Mouse (Mus musculus) kidney, postnatal 14 days (tissue): ENCODE measurements at regions not wholly inside any gene's neighbourhood (a gene's known extent, or its start where the extent isn't known, plus 50 kb on each side); places are given as distances from the start of the nearest gene placed in this dataset.

Experiments
- DNase-seq: peaks from one replicate; pipeline ENCODE4 v3.0.0; 2022; ENCODE audit warnings: mixed read lengths

DNA sequence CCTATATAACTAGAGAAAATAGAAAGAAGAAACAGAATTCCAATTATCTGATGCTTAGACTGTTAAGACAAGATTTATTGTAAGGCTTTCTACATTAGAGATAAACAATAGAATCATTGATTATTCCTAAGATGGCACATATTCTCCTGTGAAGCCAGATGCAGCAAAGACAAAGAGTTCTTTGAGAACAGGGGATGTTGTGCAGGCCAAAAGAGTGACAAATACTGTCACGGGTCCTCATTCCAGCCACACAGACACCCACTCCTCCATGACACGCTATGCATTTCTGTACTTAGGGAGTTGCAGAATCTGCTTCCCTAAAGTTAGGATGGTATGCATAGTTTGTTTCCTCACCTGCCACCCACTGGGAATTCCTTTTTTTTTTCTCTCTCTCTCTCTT lies 245.2 kb downstream of the Sv2b start:
- no peak for DNase-seq

DNA sequence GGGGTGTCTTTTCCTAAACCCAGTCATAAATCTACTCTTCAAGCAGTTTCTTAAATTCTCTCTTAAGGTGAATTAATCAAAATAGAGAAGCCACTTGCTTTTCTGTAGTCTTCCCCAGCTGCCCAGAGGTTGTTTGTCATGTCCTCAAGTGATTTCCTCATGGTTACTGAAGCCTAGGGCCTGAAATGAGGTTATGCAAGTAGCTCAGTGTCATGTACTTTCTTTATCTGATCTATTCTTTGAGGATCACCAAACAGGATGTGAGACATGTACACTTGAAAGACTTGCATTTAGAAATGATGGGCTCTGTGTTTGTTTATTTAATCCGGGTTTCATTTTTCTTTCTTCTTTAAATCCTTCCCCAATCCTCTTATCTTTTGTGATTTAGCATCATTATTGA lies 258.8 kb downstream of the Sv2b start:
- no peak for DNase-seq

DNA sequence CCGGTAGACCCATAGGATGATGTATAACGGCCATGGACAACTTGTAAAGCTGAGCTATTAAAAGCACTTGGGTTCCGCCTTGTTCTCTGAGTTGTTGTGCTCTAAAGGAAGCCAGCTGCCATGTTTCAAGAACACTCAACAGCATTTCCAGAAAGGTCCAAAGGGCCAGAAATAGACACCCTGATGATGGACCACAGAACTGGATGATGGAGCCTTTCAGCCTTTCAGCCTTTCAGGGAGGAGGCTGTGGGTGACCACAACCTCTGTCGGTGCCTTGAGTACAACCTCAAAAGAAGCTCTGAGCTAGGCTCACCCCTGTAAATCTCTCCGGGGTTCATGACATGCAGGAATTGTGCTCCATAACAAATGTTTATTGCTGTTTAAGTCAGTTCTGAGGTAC lies 259.3 kb downstream of the Sv2b start:
- DNase-seq, result peak; percentile 1

DNA sequence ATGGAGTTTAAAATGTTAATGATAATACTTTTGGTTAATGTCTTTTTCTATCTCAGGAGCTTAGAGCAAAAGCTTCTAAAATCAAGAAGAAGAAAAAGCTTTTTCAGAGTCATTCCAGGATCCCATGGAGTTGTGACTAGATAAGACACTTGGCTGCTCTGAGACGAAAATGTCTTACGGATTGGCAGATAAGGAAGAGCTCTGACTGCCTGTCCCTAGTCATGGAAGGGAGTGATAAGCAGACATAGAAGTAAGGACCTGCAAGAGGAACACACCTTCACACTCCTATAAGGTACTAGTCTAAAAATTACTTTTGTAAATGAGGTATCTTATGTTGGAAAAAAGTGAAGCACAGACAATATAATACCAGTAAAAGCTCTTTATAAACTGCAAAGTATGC lies 260.2 kb downstream of the Sv2b start:
- no peak for DNase-seq

- no peak for DNase-seq
Observed at GRCm38 (mm10) chr7:75047827-75048226, 261.2 kb downstream of the Sv2b start.

DNA sequence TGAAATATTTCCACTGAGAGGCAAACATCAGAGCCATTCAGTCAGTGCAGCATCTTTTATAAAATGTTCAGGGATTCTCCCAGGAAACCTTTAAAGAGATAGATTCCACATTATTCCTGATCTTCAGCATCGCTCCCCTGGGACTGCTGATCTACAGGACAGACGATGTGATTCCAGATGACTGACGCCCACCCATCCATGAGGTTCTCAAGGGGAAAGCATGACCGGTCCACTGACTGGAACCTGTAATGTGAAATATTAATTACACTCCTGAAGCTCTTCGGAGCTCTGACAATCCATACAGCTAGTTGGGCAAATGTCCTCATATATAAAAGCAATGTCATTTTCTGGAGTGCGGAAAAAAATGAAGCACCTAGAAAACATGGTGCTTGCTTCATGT lies 268.2 kb downstream of the Sv2b start:
- no peak for DNase-seq

GRCm38 (mm10) chr7:75026191-75026590 lies 282.9 kb downstream of the Sv2b start:
- no peak for DNase-seq

GRCm38 (mm10) chr7:75021966-75022365 lies 287.1 kb downstream of the Sv2b start:
- DNase-seq, result no peak

DNA sequence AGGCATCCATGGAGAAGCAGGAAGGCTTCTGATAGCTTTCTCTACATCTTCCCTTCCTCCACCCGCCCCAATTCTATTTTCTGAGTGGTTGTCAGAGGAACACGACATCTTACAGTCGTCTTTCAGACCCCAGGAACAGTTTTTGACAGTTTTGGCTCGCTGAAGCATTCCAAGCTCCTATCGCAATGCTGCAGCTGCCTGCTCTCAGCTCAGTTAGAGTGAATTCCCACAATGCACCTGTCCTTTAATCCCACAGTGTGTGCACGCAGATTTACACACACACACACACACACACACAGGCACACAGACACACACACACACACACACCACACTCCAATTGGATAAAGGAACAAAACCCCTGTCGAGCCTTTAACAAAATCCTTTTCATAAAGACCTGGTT lies 290.4 kb downstream of the Sv2b start:
- DNase-seq, result peak; percentile 2

DNA sequence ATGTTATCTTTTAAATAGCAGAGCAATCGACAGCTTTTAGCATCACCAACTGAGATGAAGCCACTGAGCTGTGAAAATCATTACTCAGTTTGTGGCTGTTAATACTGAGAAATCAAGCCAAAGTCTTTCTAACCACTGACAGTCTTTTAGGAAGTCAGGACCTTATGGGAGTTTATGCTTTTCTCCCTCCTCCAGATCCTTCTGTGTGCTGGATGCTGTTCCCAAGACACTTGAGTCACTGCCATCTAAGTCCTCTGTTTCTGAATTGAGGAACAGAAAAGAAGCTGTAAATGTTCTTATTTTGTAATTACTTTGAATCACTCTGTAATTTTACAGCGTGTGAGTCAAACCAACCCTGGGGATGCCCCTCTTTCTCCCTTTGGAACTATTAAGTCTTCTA lies 300.6 kb downstream of the Sv2b start:
- no peak for DNase-seq

- DNase-seq, result peak; percentile 9
Observed at GRCm38 (mm10) chr7:74990198-74990597, 318.9 kb downstream of the Sv2b start.

DNA sequence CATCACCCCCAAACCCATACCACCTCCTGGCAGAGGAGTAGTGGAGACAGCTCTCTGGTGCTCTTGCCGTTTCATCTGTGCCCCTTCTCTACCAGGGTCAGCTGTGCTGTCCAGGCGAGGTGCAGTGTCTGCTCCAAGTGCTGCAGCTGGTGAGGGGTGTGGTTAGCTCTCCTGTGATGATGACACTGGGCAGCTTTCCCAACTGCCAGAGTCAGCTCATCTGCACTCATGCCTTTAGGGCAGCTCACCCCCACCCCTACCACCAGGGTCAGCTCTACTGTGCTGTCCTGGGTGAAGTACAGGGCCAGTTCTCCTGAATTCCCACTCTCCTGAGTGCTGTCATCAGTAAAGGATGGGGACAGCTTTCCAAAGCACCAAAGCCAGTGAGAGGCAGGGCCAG lies 329.6 kb downstream of the Sv2b start:
- DNase-seq, result no peak

DNA sequence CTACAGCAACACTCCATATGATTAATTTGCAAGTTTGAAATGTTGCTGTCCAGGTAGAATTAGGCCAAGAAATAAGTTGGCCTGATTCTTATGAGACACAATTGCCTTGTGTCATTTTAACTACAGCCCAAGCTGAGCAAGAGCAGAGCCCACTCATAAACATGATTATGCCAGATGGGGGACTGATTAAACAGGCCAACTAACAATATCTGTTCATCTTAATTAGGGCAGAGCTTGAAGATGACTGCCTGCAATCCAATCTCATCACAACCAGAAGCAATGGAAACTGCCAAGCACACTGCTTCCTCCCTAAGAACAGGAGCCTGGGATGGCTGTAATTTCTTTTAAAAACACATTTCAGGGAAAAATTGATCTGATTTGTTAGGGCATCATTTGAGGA lies 333.1 kb downstream of the Sv2b start:
- DNase-seq, result no peak

DNA sequence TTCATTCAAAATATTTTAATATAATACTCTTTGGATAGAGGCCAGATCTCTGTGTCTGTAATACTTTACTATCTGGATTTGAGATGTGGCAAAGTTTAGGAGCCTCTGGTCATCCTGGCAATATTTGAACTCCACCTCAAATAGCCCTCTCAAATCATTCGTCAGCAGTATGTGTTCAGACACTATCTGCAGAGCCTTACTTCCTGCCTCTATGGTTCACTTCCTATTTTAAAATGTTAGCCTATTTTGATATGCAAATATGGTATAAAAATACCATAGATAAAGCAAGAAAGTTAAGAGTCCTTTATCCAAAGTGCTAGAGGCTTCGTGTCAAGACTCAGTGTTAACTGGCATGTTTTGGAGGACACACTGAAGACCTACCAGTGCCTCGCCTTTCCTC lies 334.6 kb downstream of the Sv2b start:
- DNase-seq, result no peak

DNA sequence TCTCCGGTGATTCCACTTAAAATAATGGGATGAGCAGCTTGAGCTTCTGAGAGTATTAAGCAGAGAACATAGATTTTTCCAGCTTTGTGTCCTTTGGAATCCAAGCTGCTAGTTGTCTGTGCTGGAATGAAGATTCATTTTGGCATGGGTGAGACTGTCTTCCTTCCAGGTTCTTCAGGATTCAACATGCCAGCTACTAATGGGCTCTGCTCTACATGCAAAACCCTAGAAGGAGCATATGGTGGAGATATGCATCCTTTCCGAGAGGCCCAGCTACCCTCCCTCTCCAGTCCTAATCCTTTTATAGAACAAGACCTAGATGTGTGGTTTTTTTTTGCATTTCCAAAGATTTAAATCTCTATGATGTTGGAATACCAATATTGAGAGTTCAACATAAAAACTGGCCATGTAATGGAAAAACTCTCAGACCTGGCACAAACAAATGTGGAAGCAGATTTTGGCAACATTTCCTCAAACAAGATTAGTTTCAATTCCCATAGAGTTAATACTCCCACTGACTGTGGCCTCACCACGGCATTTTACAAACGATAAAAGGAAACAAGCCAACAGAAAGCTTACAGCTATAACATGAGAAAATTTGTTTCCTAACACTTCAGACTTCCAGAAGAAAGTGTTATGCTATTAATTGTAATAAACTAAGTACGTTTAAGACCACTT lies 364.5 kb downstream of the Sv2b start:
- DNase-seq, result no peak

GRCm38 (mm10) chr7:74942917-74943316 lies 366.1 kb downstream of the Sv2b start:
- no peak for DNase-seq

DNA sequence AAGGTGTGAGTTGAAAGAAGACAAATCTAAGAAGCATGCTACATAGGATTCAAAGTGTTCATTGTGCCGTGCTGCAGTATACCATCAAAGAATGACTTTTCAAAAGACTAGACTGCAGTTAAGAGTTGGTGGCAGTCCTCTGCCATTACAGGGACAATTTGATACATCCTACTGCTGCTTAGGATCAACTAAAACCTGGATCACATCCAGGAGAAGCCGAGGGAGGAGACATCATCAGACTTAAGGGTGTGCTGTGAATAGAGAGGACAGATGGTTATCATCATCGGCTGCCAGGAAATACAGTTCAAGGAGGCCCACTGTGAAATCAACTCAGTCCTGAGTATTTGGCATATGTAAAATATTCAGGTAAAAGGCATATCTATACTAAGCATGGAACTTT lies 366.9 kb downstream of the Sv2b start:
- peak; percentile 1 for DNase-seq

GRCm38 (mm10) chr7:74929142-74929829 lies 374.7 kb upstream of the Slco3a1 start:
- no peak for DNase-seq

DNA sequence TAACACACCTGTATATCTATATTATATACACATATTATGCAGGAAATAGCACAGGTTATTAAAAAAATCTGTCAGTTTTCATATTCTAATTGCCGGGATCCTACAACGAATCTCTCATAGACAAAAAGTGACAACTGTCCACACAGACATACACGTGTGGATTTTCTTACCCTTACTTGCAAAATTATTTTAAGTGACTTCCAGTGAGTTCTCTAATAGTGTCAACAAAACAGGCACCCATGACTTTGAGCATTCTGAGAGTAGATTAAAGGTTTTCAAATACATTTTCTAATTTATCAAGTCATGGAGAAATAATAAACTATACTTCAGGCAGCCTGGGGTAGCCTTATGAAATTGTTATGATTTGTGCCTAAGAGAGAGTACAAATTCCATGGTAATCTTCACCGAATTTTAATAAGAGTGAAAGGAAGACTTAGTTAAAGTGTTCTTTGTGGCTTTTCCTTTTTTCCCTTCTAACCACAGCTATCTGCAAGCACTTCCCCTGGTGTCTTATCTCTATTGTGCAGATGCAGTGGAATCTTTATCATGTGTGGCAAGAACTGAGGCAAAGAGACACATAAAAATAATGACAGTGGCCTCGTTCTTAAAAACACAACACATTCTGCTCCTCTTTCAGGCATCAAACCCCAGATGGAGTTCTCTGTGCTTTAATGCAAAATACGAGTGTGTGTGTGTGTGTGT lies 373.8 kb upstream of the Slco3a1 start:
- no peak for DNase-seq

DNA sequence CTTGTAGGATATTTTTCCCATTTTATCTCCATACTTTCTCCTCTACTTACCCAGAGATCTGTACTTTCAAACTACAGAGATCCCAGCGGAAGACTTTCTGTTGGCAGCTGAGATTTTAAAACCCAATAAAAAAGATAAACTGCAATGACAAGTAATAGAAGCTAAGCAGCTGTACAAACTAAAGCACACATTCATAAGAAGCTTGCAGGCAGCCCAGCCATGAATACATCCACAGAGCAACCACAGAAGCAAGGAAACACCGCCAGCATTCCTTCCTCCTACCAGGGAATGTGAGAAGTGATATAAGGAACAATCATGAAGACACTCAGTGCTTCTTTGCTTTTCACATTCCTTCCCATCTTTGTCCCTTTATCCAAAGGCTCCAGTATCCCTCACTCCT lies 372.1 kb upstream of the Slco3a1 start:
- DNase-seq, result peak; percentile 24

DNA sequence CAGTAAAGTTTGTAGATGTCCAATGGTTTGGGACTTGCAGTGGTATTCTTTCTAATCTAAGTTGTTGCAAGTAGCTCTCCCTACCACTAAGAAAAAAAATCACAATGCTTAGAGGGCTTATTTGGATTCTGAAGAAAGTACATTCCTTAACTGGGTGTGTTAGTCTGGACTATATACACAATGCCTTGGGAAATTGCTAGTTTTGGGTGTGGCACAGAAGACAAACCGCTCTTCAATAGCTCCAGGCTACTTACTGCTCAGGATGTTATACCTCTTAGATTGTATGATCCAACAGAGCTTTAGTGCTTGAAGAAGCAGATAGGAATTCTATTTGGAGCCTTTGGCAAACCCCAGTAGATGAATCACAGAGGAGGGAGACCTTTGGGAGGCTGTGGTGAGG lies 369.6 kb upstream of the Slco3a1 start:
- DNase-seq, result no peak

DNA sequence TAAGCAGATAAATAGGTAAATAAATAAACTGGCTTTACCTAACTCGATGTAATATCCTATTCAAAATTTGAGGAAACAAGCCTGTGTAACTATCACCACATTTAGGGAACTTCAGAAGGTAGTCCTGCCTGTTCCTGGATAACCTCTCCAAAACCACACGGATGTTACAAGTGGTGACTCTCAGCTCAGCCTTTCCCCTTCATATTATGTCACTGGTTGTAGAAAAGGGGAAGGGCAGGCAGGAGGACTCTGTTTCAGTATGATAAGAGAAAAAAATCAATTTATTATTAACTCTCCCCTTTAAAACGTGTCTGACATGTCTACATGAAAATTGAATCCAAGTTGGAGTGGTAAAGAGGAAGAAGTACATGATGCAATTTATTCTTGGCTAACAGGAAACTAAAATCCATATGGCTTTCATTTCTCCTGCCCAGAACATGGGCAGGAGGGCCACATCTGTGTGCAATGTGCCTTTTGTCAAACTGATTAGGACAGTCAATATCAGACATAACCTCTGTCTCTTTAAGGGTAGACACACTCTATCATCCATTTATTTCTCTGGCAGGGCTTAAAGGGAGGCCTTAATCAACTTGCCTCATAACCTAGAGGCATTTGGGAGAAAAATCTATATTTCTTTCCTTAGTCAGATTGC lies 353.9 kb upstream of the Slco3a1 start:
- no peak for DNase-seq

DNA sequence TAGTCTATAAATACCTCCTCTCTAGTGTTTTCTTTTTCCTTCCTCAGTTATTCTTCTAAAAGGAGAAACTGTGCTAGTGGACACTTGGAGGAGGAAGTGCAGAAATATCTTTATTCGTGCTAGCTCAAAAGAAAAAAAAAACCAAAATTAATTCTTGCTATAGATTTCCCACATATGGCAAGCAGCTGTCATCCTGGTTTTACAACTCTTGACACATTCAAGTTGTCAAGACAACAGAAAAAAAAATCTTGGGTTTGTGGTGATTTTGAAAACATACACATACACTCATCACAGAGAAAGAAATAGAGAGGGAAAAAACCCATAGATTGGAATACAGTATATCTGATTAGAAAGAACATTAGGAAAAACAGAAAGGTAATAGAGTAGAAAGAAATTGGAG lies 352.8 kb upstream of the Slco3a1 start:
- DNase-seq, result no peak

GRCm38 (mm10) chr7:74877466-74877865 lies 322.9 kb upstream of the Slco3a1 start:
- no peak for DNase-seq
